Mouse (Mus musculus): ENCODE measurements around the gene Arsg. TPM values are rescaled to one million over a fixed set of nuclear protein-coding genes. Genes with fewer than 3 reads are reported as not detected.

The Arsg gene
- polyA plus RNA-seq, 1 experiment, result 5.8 TPM

DNA sequence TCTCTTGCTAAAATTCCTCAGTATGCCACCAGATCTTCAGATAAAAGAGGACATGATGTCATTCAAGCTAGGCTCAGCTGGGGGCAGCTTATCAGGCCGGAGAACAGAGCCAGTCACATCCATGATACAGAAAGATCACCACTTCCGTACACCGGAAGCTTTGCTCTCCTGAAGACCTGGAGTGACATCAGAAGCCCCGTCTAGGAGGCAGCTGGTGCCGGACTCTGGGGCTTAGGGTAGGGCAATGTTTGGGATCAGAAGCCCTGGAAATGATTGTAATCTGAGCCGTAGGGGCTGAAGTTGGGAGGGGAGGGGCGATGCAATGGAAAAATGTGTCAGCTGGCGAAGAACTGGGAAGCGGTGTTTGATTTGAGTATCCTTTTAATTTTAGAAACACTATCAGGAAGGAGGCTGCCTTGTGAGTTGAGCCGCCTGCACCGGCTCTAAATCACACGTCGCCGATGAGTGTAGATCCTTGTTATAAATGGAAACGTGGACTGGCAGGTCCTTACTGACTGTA is 149.4 kb downstream of the Arsg start:
- no peak overlapping the region for H3K27ac ChIP-seq (ENCODE audit: insufficient read depth, low read length)
- no peaks in the 10 kb centered on the region for H3K36me3 ChIP-seq (ENCODE audit: control insufficient read depth, insufficient read depth, low read length, poor library complexity, severe bottlenecking)
- no peaks in the 10 kb centered on the region for H3K27me3 ChIP-seq (ENCODE audit: control insufficient read depth, insufficient read depth, low read length, poor library complexity, severe bottlenecking)
- no peak overlapping the region for H3K4me3 ChIP-seq (ENCODE audit: low read depth, low read length)
- no peak overlapping the region for H3K9ac ChIP-seq (ENCODE audit: low read depth, poor library complexity, severe bottlenecking)
- no peaks in the 10 kb centered on the region for H3K9me3 ChIP-seq (replicated peaks; ENCODE audit: control insufficient read depth, insufficient read depth, low read length, poor library complexity, severe bottlenecking)
- TF ChIP-seq CTCF (IDR thresholded peaks at IDR 0.05; ENCODE audit: low read depth, low read length) (no peak), POLR2A (IDR thresholded peaks at IDR 0.05; ENCODE audit: insufficient read depth, low read length) (no peak), EP300 (IDR thresholded peaks at IDR 0.05; ENCODE audit: insufficient read depth, low read depth, low read length) (no peak)
- H3K4me1 ChIP-seq (ENCODE audit: control insufficient read depth, insufficient read depth, low read length), result no peaks in the 10 kb centered on the region

Other genes starting within 250 kb of the Arsg start
- gene Rgs9, start 175.2 kb upstream of the Arsg start, polyA plus RNA-seq (2011; ENCODE audit: insufficient read depth, insufficient read length, low read depth, missing spikeins), result 4.8 and 5.1 TPM in 2 replicates
- gene Gna13, start 110.5 kb upstream of the Arsg start, polyA plus RNA-seq (2011; ENCODE audit: insufficient read depth, insufficient read length, low read depth, missing spikeins), result 62.2 and 65.1 TPM in 2 replicates
- gene 9930022D16Rik, start 59.5 kb upstream of the Arsg start, polyA plus RNA-seq (2011; ENCODE audit: insufficient read depth, insufficient read length, low read depth, missing spikeins), result not detected in 2 replicates
- gene Amz2, start 47.4 kb upstream of the Arsg start, polyA plus RNA-seq (2011; ENCODE audit: insufficient read depth, insufficient read length, low read depth, missing spikeins), result 78.5 and 80.2 TPM in 2 replicates
- 12.7 and 14.7 TPM in 2 replicates for gene Slc16a6, start 224 bp downstream of the Arsg start, polyA plus RNA-seq (2011; ENCODE audit: insufficient read depth, insufficient read length, low read depth, missing spikeins)
- gene Wipi1, start 138.6 kb downstream of the Arsg start, polyA plus RNA-seq (2011; ENCODE audit: insufficient read depth, insufficient read length, low read depth, missing spikeins), result 26.9 and 27.7 TPM in 2 replicates
- gene Prkar1a, start 176.0 kb downstream of the Arsg start, polyA plus RNA-seq (2011; ENCODE audit: insufficient read depth, insufficient read length, low read depth, missing spikeins), result 91.8 and 98.3 TPM in 2 replicates
- 0.35 TPM in 1 of 2 replicates, not detected in the other for gene Fam20a, start 248.9 kb downstream of the Arsg start, polyA plus RNA-seq (2011; ENCODE audit: insufficient read depth, insufficient read length, low read depth, missing spikeins)

All from ES-Bruce4 (cell line).